Mouse (Mus musculus) mature B cell (primary cell): Measurements from ENCODE around the gene Scrt2.

Source experiments
- in situ Hi-C: fragments of 300-500 bp; cut with MboI; formaldehyde crosslinking; loops from 2 replicates; pipeline ENCODE4 v1.14.3; 2019

The Scrt2 gene

GRCm38 (mm10) chr2:152142046-152142445, 60.7 kb downstream of the Scrt2 start:
- in situ Hi-C loops, result no loop called here

GRCm38 (mm10) chr2:152142571-152142970, 61.2 kb downstream of the Scrt2 start:
- in situ Hi-C loops, result no loop called here

GRCm38 (mm10) chr2:152143279-152144157, 62.2 kb downstream of the Scrt2 start, which contains the start of gene Tcf15:
Gene Tcf15 (plus strand): TSS chr2:152143561.
- in situ Hi-C loops, result no loop called here

- in situ Hi-C loops, result no loop called here
These were observed 62.8 kb downstream of the Scrt2 start for GRCm38 (mm10) chr2:152144158-152144450.

- in situ Hi-C loops, result no loop called here
These were observed 63.2 kb downstream of the Scrt2 start for GRCm38 (mm10) chr2:152144501-152144900.
